Mouse (Mus musculus): ENCODE measurements around the gene Insl3.
"Not testable (repeated sequence)": the region's sequence is repeated elsewhere in the genome, so short reads cannot be mapped to it uniquely, and the experiment has no call there.

Gene Insl3

GRCm38 (mm10) chr8:71709134-71709799, 20.3 kb downstream of the Insl3 start:
- no peak for DNase-seq (ENCODE audit: low spot score in 2 of 2)

- DNase-seq (ENCODE audit: low spot score in 2 of 2), result peak; percentile 48 to 88
These were observed 20.9 kb downstream of the Insl3 start for GRCm38 (mm10) chr8:71709800-71710446.

- DNase-seq (ENCODE audit: low spot score in 2 of 2), result no peak
These were observed 22.6 kb downstream of the Insl3 start for GRCm38 (mm10) chr8:71711574-71711973.

GRCm38 (mm10) chr8:71715531-71715930, 26.5 kb downstream of the Insl3 start:
- no peak for DNase-seq (ENCODE audit: low spot score in 2 of 2)

GRCm38 (mm10) chr8:71716561-71717053, 27.6 kb downstream of the Insl3 start:
- DNase-seq (ENCODE audit: low spot score in 2 of 2), result no peak

- no peak for DNase-seq (ENCODE audit: low spot score in 2 of 2)
These were observed 28.1 kb downstream of the Insl3 start for GRCm38 (mm10) chr8:71717096-71717495.

GRCm38 (mm10) chr8:71718252-71718651, 29.2 kb downstream of the Insl3 start:
- no peak for DNase-seq (ENCODE audit: low spot score in 2 of 2)

GRCm38 (mm10) chr8:71719218-71719617, 30.2 kb downstream of the Insl3 start:
- DNase-seq (ENCODE audit: low spot score in 2 of 2), result no peak

GRCm38 (mm10) chr8:71719928-71720457, 31.0 kb downstream of the Insl3 start:
- no peak for DNase-seq (ENCODE audit: low spot score in 2 of 2)

- DNase-seq (ENCODE audit: low spot score in 2 of 2), result no peak
These were observed 34.1 kb downstream of the Insl3 start for GRCm38 (mm10) chr8:71723047-71723551.

GRCm38 (mm10) chr8:71724389-71724788, 35.4 kb downstream of the Insl3 start:
- DNase-seq (ENCODE audit: low spot score in 2 of 2), result no peak

- peak; percentile 51 to 56 for DNase-seq (ENCODE audit: low spot score in 2 of 2)
These were observed 36.3 kb downstream of the Insl3 start, which contains the start of gene Fcho1 for GRCm38 (mm10) chr8:71725122-71725924. Fcho1 (minus strand) TSS chr8:71725716.

GRCm38 (mm10) chr8:71728240-71728785, 39.3 kb downstream of the Insl3 start:
- no peak for DNase-seq (ENCODE audit: low spot score in 2 of 2)

GRCm38 (mm10) chr8:71728826-71729620, 40.0 kb downstream of the Insl3 start:
- no peak for DNase-seq (ENCODE audit: low spot score in 2 of 2)

- DNase-seq (ENCODE audit: low spot score in 2 of 2), result peak in 1 of 2 experiments; percentile 57
These were observed 42.7 kb downstream of the Insl3 start for GRCm38 (mm10) chr8:71731652-71732230.

GRCm38 (mm10) chr8:71738316-71738715, 49.3 kb downstream of the Insl3 start:
- not testable (repeated sequence) for DNase-seq (ENCODE audit: low spot score in 2 of 2)
